Mouse (Mus musculus) small intestine, adult 2 months (tissue): ENCODE results near the gene Hcrt.

ENCODE experiments used
- CTCF ChIP-seq: fragments of 200-500 bp; IDR thresholded peaks from 2 replicates; pipeline ENCODE4 v1.5.1; 2012; ENCODE audit warnings: low read depth, mild to moderate bottlenecking, control low read depth, inconsistent platforms, low read length, moderate library complexity, mixed read lengths; ENCODE audit not compliant: insufficient replicate concordance, insufficient read length; ENCODE audit errors: extremely low read depth
- POLR2A ChIP-seq: fragments of 200-500 bp; IDR thresholded peaks from 2 replicates; pipeline ENCODE4 v1.6.1; 2012; ENCODE audit warnings: low read depth, mild to moderate bottlenecking, control low read depth, inconsistent platforms, low read length, moderate library complexity

GRCm38 (mm10) chr11:100775921-100776320, 13.2 kb upstream of the Hcrt start:
- TF ChIP-seq POLR2A (no peak), CTCF (no peak)
